Mouse (Mus musculus) hindbrain, embryonic 11.5 days (tissue): ENCODE measurements around the gene Elovl7. TPM values are rescaled to one million over a fixed set of nuclear protein-coding genes. Genes with fewer than 3 reads are reported as not detected.

Experiments
- ATAC-seq: fragments of 200-750 bp; cut with Nextera tagmentation; 2 replicates; pipeline ENCODE4 v1.8.0; 2017; ENCODE audit warnings: mild to moderate bottlenecking, moderate TSS enrichment, moderate library complexity; ENCODE audit not compliant: low FRiP score
- DNase-seq: peaks from one replicate; pipeline ENCODE4 v3.0.0-alpha.2; 2015; ENCODE audit warnings: low spot score
- H3K27ac ChIP-seq: fragments of 300-500 bp; sonication (generic); 2 replicates; pipeline ENCODE4 v1.5.1; 2014; ENCODE audit warnings: mild to moderate bottlenecking, low read depth, low read length
- H3K27me3 ChIP-seq: fragments of 300-500 bp; sonication (generic); 2 replicates; pipeline ENCODE4 v1.6.1; 2014; ENCODE audit warnings: mild to moderate bottlenecking, low read length, moderate library complexity, mixed read lengths; ENCODE audit not compliant: control insufficient read depth, insufficient read depth
- H3K36me3 ChIP-seq: fragments of 300-500 bp; sonication (generic); 2 replicates; pipeline ENCODE4 v1.6.1; 2014; ENCODE audit warnings: mild to moderate bottlenecking, low read length, moderate library complexity, mixed read lengths; ENCODE audit not compliant: control insufficient read depth, insufficient read depth
- H3K4me1 ChIP-seq: fragments of 300-500 bp; sonication (generic); replicated peaks from 2 replicates; pipeline ENCODE4 v1.6.1; 2014; ENCODE audit warnings: low read length, mixed read lengths; ENCODE audit not compliant: control insufficient read depth, insufficient read depth
- H3K4me2 ChIP-seq: fragments of 300-500 bp; sonication (generic); replicated peaks from 2 replicates; pipeline ENCODE4 v1.6.1; 2014; ENCODE audit warnings: mild to moderate bottlenecking, low read depth, low read length
- H3K4me3 ChIP-seq: fragments of 300-500 bp; sonication (generic); 2 replicates; pipeline ENCODE4 v1.5.1; 2014; ENCODE audit warnings: low read depth, low read length
- H3K9ac ChIP-seq: fragments of 300-500 bp; sonication (generic); 2 replicates; pipeline ENCODE4 v1.6.1; 2014; ENCODE audit warnings: low read depth, low read length
- H3K9me3 ChIP-seq: fragments of 300-500 bp; sonication (generic); 2 replicates; pipeline ENCODE4 v1.6.1; 2016; ENCODE audit warnings: low read length; ENCODE audit not compliant: control insufficient read depth
- WGBS: fragments of 180-500 bp; shearing (Covaris S2); extraction: QIAGEN DNeasy Blood & Tissue Kit; methylation state at CpG from one replicate; pipeline ENCODE4 v1.1.7; 2014; 5-methylcytosine and 5-hydroxymethylcytosine counted together
- polyA plus RNA-seq: library from polyadenylated mRNA; unstranded; fragments of >200 nt; fragmentation: Nextera tagmentation; extraction: Ambion mirVana; gene quantifications from 2 replicates; pipeline ENCODE4 v1.2.1, GENCODE M21; 2014

Gene Elovl7
- polyA plus RNA-seq, 1 experiment from 2014 or later, result 1.3 TPM

GRCm38 (mm10) chr13:108278592-108278991, 64.4 kb downstream of the Elovl7 start:
- ATAC-seq (no peak), DNase-seq (no peak)
- WGBS, result 78% methylated on average over 6 of the region's 6 CpGs

GRCm38 (mm10) chr13:108284312-108284711, 70.1 kb downstream of the Elovl7 start:
- H3K9ac ChIP-seq, result no peak overlapping the region
- ATAC-seq (no peak), DNase-seq (no peak)
- WGBS, result 91% methylated on average over 2 of the region's 2 CpGs
- H3K27ac ChIP-seq, result no peak overlapping the region
- H3K27me3 ChIP-seq, result no peaks in the 10 kb centered on the region
- no peaks in the 10 kb centered on the region for H3K36me3 ChIP-seq
- no peaks in the 10 kb centered on the region for H3K9me3 ChIP-seq
- no peak overlapping the region for H3K4me3 ChIP-seq
- H3K4me2 ChIP-seq, result no peak overlapping the region
- no peaks in the 10 kb centered on the region for H3K4me1 ChIP-seq

More at GRCm38 (mm10) chr13:108278592-108278991, 64.4 kb downstream of the Elovl7 start:
- H3K4me1 ChIP-seq, result no peaks in the 10 kb centered on the region
- H3K9me3 ChIP-seq, result no peaks in the 10 kb centered on the region
- H3K4me2 ChIP-seq, result no peak overlapping the region
- H3K27ac ChIP-seq, result no peak overlapping the region
- no peak overlapping the region for H3K4me3 ChIP-seq
- H3K36me3 ChIP-seq, result no peaks in the 10 kb centered on the region
- H3K9ac ChIP-seq, result no peak overlapping the region
- no peaks in the 10 kb centered on the region for H3K27me3 ChIP-seq

GRCm38 (mm10) chr13:108287953-108288352, 73.7 kb downstream of the Elovl7 start:
- Histone ChIP-seq H3K27me3 (no peaks in the 10 kb centered on the region), H3K4me2 (no peak overlapping the region), H3K4me1 (no peaks in the 10 kb centered on the region), H3K27ac (no peak overlapping the region), H3K9me3 (no peaks in the 10 kb centered on the region), H3K9ac (no peak overlapping the region), H3K4me3 (no peak overlapping the region), H3K36me3 (no peaks in the 10 kb centered on the region)
- ATAC-seq (no peak), DNase-seq (no peak)
- WGBS, result 62% methylated on average over 3 of the region's 3 CpGs

- DNase-seq (no peak), ATAC-seq (no peak)
Measured at GRCm38 (mm10) chr13:108289436-108289835, 75.2 kb downstream of the Elovl7 start.

GRCm38 (mm10) chr13:108290314-108290713, 76.1 kb downstream of the Elovl7 start:
- DNase-seq (no peak), ATAC-seq (no peak)
- no peak overlapping the region for H3K9ac ChIP-seq
- no peaks in the 10 kb centered on the region for H3K4me1 ChIP-seq
- H3K9me3 ChIP-seq, result no peaks in the 10 kb centered on the region
- H3K27me3 ChIP-seq, result no peaks in the 10 kb centered on the region
- H3K4me2 ChIP-seq, result no peak overlapping the region
- 88% methylated on average over 4 of the region's 4 CpGs for WGBS
- H3K27ac ChIP-seq, result no peak overlapping the region
- H3K4me3 ChIP-seq, result no peak overlapping the region
- no peaks in the 10 kb centered on the region for H3K36me3 ChIP-seq

More at GRCm38 (mm10) chr13:108289436-108289835, 75.2 kb downstream of the Elovl7 start:
- H3K4me1 ChIP-seq, result no peaks in the 10 kb centered on the region
- no peak overlapping the region for H3K4me2 ChIP-seq
- H3K9ac ChIP-seq, result no peak overlapping the region
- H3K27me3 ChIP-seq, result no peaks in the 10 kb centered on the region
- no peak overlapping the region for H3K4me3 ChIP-seq
- no peaks in the 10 kb centered on the region for H3K36me3 ChIP-seq
- H3K27ac ChIP-seq, result no peak overlapping the region
- WGBS, result 83% methylated on average over 3 of the region's 3 CpGs
- no peaks in the 10 kb centered on the region for H3K9me3 ChIP-seq

GRCm38 (mm10) chr13:108297350-108298093, 83.3 kb downstream of the Elovl7 start:
- 29% methylated on average over 12 of the region's 12 CpGs for WGBS
- DNase-seq, result peak; percentile 52

GRCm38 (mm10) chr13:108298241-108298640, 84.0 kb downstream of the Elovl7 start:
- Histone ChIP-seq H3K27me3 (no peaks in the 10 kb centered on the region), H3K4me3 (no peak overlapping the region), H3K27ac (peak overlapping the region; percentile 30; the same call in 1 of the 2 replicates), H3K4me2 (no peak overlapping the region), H3K4me1 (0 out of 2 replicates have a peak, but pooled peaks cover 2% of the 10 kb centered on the region), H3K36me3 (no peaks in the 10 kb centered on the region), H3K9me3 (no peaks in the 10 kb centered on the region), H3K9ac (no peak overlapping the region)
- DNase-seq (no peak), ATAC-seq (no peak)
- WGBS, result 70% methylated on average over 5 of the region's 5 CpGs

More at GRCm38 (mm10) chr13:108297350-108298093, 83.3 kb downstream of the Elovl7 start:
- H3K4me1 ChIP-seq, result 0 out of 2 replicates have a peak, but pooled peaks cover 2% of the 10 kb centered on the region
- H3K36me3 ChIP-seq, result no peaks in the 10 kb centered on the region
- ATAC-seq, result peak; percentile 86
- peak overlapping the region; percentile 30; the same call in 1 of the 2 replicates for H3K27ac ChIP-seq
- peak overlapping the region; percentile 25 for H3K4me2 ChIP-seq
- H3K9ac ChIP-seq, result peak overlapping the region; percentile 40
- H3K27me3 ChIP-seq, result no peaks in the 10 kb centered on the region
- H3K9me3 ChIP-seq, result no peaks in the 10 kb centered on the region
- no peak overlapping the region for H3K4me3 ChIP-seq

- no peaks in the 10 kb centered on the region for H3K9me3 ChIP-seq
- DNase-seq, result peak; percentile 37
- no peaks in the 10 kb centered on the region for H3K27me3 ChIP-seq
- no peak overlapping the region for H3K4me3 ChIP-seq
- 0 out of 2 replicates have a peak, but pooled peaks cover 2% of the 10 kb centered on the region for H3K4me1 ChIP-seq
- no peak overlapping the region for H3K9ac ChIP-seq
- no peak for ATAC-seq
- 24% methylated on average over 5 of the region's 5 CpGs for WGBS
- H3K27ac ChIP-seq, result no peak overlapping the region
- H3K36me3 ChIP-seq, result no peaks in the 10 kb centered on the region
- no peak overlapping the region for H3K4me2 ChIP-seq
Measured at GRCm38 (mm10) chr13:108300346-108300950, 86.2 kb downstream of the Elovl7 start.
